Mouse (Mus musculus) small intestine, adult 10 weeks (tissue): ENCODE results near the gene Nlgn3. TPM values are rescaled to one million over a fixed set of nuclear protein-coding genes. Genes with fewer than 3 reads are reported as not detected.

Source experiments
- polyA plus RNA-seq: library from polyadenylated mRNA; stranded (reverse); fragments of 350-450 nt; fragmentation: Illumina TruSeq; extraction: RNeasy Lipid Tissue Mini Kit (QIAGEN cat#74804); gene quantifications from one replicate; pipeline ENCODE4 v1.2.3, GENCODE M21; 2014; ENCODE audit warnings: low replicate concordance

The Nlgn3 gene
- polyA plus RNA-seq = 0.19 TPM

GRCm38 (mm10) chrX:101299055-101299454 is at the start of gene Nlgn3:
Gene Nlgn3, plus strand, starts transcription at chrX:101299168.

GRCm38 (mm10) chrX:101253952-101254729 is 44.8 kb upstream of the Nlgn3 start, which contains the start of gene Foxo4:
Gene Foxo4, plus strand, starts transcription at chrX:101254528.

GRCm38 (mm10) chrX:101263892-101264291 is 35.1 kb upstream of the Nlgn3 start, which contains the start of gene Gm614:
Gene Gm614, minus strand, starts transcription at chrX:101263992.

GRCm38 (mm10) chrX:101268025-101268754 is 30.8 kb upstream of the Nlgn3 start, which contains the start of gene Il2rg:
Gene Il2rg, minus strand, starts transcription at chrX:101268255.

GRCm38 (mm10) chrX:101268755-101269124 is 30.2 kb upstream of the Nlgn3 start, which contains the start of gene Gm20489:
Gene Gm20489, minus strand, starts transcription at chrX:101269023.

GRCm38 (mm10) chrX:101273875-101274738 is 24.9 kb upstream of the Nlgn3 start, which contains the start of gene Med12:
Gene Med12, plus strand, starts transcription at chrX:101274030.

Other genes with a start within 250 kb of the Nlgn3 start
- gene Tex11, start 239.5 kb upstream of the Nlgn3 start, polyA plus RNA-seq = not detected
- 0.67 TPM for gene Slc7a3, start 213.1 kb upstream of the Nlgn3 start, polyA plus RNA-seq
- gene Snx12, start 76.6 kb upstream of the Nlgn3 start, polyA plus RNA-seq = 18.7 TPM
- gene Foxo4, start 44.6 kb upstream of the Nlgn3 start, polyA plus RNA-seq = 12.4 TPM
- not detected for gene Gm614, start 35.2 kb upstream of the Nlgn3 start, polyA plus RNA-seq
- 31.2 TPM for gene Il2rg, start 30.9 kb upstream of the Nlgn3 start, polyA plus RNA-seq
- gene Gm20489, start 30.1 kb upstream of the Nlgn3 start, polyA plus RNA-seq = 0.52 TPM
- gene Med12, start 25.1 kb upstream of the Nlgn3 start, polyA plus RNA-seq = 2.1 TPM
- gene Gjb1, start 77.2 kb downstream of the Nlgn3 start, polyA plus RNA-seq = 4.8 TPM
- gene Zmym3, start 121.7 kb downstream of the Nlgn3 start, polyA plus RNA-seq = 12.4 TPM
- gene Nono, start 130.2 kb downstream of the Nlgn3 start, polyA plus RNA-seq = 262 TPM
- 0.97 TPM for gene Itgb1bp2, start 149.9 kb downstream of the Nlgn3 start, polyA plus RNA-seq
- 58.9 TPM for gene Taf1, start 233.6 kb downstream of the Nlgn3 start, polyA plus RNA-seq